Mouse (Mus musculus): ENCODE measurements at regions not wholly inside any gene's neighbourhood (a gene's known extent, or its start where the extent isn't known, plus 50 kb on each side); places are given as distances from the start of the nearest gene placed in this dataset.
A peak's percentile ranks its signal among the peaks of the same experiment; 100 is the strongest.
"Not testable (repeated sequence)": the region's sequence is repeated elsewhere in the genome, so short reads cannot be mapped to it uniquely, and the experiment has no call there.

- no peak for ATAC-seq (replicated peaks in 1 of 2; ENCODE audit: insufficient read depth in 1 of 2, low FRiP score in 2 of 2, low TSS enrichment in 1 of 2, low read depth in 1 of 2, poor library complexity in 2 of 2, severe bottlenecking in 2 of 2)
These were observed 314.5 kb downstream of the Tlr4 start for GRCm38 (mm10) chr4:67141896-67142295.

DNA sequence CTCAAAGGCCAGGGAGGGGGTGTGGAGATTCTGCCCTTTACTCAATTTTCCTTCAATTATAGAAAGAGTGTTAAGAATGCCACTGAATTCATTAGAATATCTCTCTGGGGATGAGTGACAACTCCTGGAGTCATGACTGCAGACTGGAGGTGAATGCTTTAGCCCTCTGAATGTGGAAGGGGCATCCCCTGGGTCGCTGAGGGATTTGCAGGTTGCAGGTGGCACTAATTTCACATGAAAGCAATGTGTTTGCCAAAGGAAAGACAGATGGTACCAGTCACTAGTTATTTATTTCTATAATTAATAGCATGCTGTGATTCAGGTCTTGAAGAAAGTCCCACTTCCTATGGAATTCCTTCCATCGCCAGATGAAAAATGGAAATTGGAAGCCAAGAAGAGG, 321.1 kb downstream of the Tlr4 start:
- ATAC-seq (replicated peaks in 1 of 2; ENCODE audit: insufficient read depth in 1 of 2, low FRiP score in 2 of 2, low TSS enrichment in 1 of 2, low read depth in 1 of 2, poor library complexity in 2 of 2, severe bottlenecking in 2 of 2) = no peak

DNA sequence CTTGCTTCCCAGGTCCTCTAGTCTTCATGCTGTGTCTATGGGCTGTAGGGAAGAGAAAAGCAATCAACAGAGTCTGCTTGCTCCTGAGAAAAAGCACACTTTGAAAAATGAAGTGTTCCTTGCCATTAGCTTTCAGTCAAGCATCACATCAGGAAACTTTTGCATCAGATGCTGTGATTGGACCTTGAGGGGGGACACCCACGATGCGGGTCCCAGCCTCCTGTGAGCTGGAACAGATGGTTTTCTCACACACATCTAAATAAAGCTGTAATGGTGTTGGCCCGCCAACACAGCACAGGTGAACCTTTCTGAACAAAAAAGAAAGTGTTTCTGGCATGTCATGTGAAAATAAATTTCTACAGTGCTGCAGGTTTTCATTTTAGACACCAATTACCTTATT, 335.3 kb downstream of the Tlr4 start:
- no peak for ATAC-seq (replicated peaks in 1 of 2; ENCODE audit: insufficient read depth in 1 of 2, low FRiP score in 2 of 2, low TSS enrichment in 1 of 2, low read depth in 1 of 2, poor library complexity in 2 of 2, severe bottlenecking in 2 of 2)

- ATAC-seq (replicated peaks in 1 of 2; ENCODE audit: insufficient read depth in 1 of 2, low FRiP score in 2 of 2, low TSS enrichment in 1 of 2, low read depth in 1 of 2, poor library complexity in 2 of 2, severe bottlenecking in 2 of 2) = no peak
These were observed 340.3 kb downstream of the Tlr4 start for GRCm38 (mm10) chr4:67167720-67168119.

DNA sequence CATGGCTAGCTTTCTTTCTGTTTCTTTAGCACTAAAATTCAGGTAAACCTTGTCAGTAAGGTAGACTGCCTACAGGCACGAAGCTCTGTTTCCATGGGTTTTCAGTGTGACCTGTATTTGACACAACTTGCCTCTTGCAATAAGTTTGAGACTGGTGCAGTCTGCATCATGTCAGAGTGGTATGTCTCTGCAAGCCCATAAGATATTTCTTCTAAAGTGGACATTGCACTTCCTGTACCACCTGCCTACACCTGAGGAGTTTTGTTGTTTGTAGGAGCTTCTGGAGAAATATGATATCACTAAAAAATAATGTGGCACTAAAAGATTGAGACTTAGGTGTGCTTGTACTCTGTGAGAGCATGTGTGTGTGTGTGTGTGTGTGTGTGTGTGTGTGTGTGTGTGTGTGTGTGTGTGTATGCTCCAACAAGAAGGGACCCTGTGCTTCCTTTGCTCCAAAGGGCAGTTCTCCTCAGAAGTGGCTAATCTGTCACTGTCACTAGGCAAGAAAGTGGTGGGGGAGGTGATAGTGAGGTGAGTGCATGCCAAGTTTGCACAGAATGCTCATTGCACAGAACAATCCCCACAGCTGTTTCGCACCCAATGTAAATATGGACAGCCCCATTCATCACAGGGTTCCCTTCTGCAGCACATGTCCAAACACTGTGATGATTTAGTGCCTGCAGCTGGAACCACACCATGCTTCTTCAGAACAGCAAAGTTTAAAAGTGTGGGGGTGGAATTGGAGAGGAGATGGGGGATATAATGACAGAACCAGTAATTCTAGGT, 360.5 kb downstream of the Tlr4 start:
- ATAC-seq (replicated peaks in 1 of 2; ENCODE audit: insufficient read depth in 1 of 2, low FRiP score in 2 of 2, low TSS enrichment in 1 of 2, low read depth in 1 of 2, poor library complexity in 2 of 2, severe bottlenecking in 2 of 2) = 0 out of 4 replicates have a peak, but pooled peaks have one; percentile 29 to 42

- ATAC-seq (replicated peaks in 1 of 2; ENCODE audit: insufficient read depth in 1 of 2, low FRiP score in 2 of 2, low TSS enrichment in 1 of 2, low read depth in 1 of 2, poor library complexity in 2 of 2, severe bottlenecking in 2 of 2) = peak; percentile 64 to 89; a peak in 3 of 4 replicates
These were observed 363.2 kb downstream of the Tlr4 start for GRCm38 (mm10) chr4:67190536-67190935.

DNA sequence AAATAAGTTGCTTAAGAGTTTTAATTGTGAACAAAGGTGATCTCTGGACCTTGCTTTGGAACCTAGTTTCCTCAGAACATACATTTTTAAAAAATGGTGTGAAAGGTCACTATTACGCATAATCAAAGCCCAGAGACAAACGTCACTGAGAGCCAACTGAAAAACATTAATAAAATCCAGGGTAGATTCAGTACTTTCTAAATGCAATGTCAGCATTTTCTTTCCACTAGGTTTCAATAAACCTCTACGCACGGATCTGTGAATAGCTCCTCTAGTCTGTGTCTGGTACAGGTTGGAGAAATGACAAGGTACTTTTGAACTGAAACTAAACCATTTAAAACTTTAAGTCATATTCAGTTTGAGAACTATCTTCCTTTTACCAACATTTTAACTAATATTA, 367.0 kb downstream of the Tlr4 start:
- ATAC-seq (replicated peaks in 1 of 2; ENCODE audit: insufficient read depth in 1 of 2, low FRiP score in 2 of 2, low TSS enrichment in 1 of 2, low read depth in 1 of 2, poor library complexity in 2 of 2, severe bottlenecking in 2 of 2) = no peak

GRCm38 (mm10) chr4:67196907-67197306, 369.5 kb downstream of the Tlr4 start:
- ATAC-seq (replicated peaks in 1 of 2; ENCODE audit: insufficient read depth in 1 of 2, low FRiP score in 2 of 2, low TSS enrichment in 1 of 2, low read depth in 1 of 2, poor library complexity in 2 of 2, severe bottlenecking in 2 of 2) = peak; percentile 93 to 96

DNA sequence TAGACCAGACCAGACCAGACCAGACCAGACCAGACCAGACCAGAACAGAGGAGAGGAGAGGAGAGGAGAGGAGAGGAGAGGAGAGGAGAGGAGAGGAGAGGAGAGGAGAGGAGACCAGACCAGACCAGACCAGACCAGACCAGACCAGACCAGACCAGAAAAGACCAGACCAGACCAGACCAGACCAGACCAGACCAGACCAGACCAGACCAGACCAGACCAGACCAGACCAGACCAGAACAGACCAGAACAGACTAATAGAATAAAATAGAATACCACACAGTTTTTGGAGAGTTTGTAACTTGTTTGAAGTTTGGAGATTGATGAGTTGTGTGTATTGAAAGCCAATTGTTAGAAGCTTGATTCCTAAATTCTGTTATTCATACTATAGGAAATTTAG, 381.0 kb downstream of the Tlr4 start:
- not testable (repeated sequence) for ATAC-seq (replicated peaks in 1 of 2; ENCODE audit: insufficient read depth in 1 of 2, low FRiP score in 2 of 2, low TSS enrichment in 1 of 2, low read depth in 1 of 2, poor library complexity in 2 of 2, severe bottlenecking in 2 of 2)

DNA sequence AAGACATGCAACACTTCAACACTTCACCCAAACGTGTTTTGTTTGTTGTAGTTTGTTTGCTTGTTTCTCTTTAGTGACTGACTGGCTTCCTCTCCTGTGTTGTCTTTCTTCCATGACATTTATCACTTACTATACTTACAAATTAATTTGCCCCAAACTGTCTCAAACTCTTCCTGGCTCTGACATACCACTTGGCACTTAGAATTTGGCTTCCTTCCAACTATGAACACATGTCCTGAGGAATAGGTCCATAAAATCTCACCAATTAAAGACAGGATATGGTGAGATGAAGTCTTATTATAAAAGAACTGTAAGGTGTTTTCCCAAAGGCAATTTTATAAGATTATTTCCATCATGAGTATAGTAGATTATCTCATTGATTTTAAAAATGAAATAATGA, 386.0 kb downstream of the Tlr4 start:
- no peak for ATAC-seq (replicated peaks in 1 of 2; ENCODE audit: insufficient read depth in 1 of 2, low FRiP score in 2 of 2, low TSS enrichment in 1 of 2, low read depth in 1 of 2, poor library complexity in 2 of 2, severe bottlenecking in 2 of 2)

DNA sequence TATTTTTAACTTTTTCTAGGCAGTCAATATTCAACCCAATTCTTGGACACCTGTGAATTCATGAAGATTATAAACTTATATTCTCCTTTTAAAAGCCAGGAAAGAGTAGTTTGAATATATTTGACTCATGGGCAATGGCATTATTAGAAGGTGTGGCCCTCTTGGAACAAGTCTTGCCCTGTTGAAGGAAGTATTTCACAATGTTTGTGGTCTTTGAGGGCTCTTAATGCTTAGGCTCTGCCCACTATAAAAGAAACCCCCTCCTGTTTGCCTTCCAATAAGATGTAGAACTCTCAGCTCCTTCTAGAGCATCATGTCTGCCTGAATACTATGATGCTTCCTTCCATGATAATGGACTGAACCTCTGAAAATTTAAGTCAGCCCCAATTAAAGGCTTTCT, 397.1 kb downstream of the Tlr4 start:
- 0 out of 4 replicates have a peak, but pooled peaks of 1 of the 2 experiments have one; percentile 49 for ATAC-seq (replicated peaks in 1 of 2; ENCODE audit: insufficient read depth in 1 of 2, low FRiP score in 2 of 2, low TSS enrichment in 1 of 2, low read depth in 1 of 2, poor library complexity in 2 of 2, severe bottlenecking in 2 of 2)

DNA sequence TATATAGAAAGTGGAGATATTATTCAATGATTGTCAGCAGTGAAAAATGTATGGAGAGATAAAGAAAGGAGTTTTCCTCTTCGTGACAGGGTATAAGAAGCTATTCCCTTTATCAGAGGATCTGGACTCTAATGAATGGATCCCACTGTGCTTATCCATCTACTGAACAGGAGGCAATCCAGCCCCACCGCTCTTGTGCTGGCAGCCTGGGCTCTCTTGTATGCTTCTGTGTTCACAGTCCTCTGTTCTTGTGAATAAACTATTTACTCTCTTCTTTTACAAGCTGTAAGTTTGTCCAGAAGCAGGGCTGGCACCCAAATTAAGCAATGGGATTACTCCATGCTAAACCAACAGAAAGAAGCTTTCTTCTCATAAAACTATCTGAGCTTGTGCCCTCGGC, 401.8 kb downstream of the Tlr4 start:
- no peak for ATAC-seq (replicated peaks in 1 of 2; ENCODE audit: insufficient read depth in 1 of 2, low FRiP score in 2 of 2, low TSS enrichment in 1 of 2, low read depth in 1 of 2, poor library complexity in 2 of 2, severe bottlenecking in 2 of 2)

GRCm38 (mm10) chr4:67273553-67273952, 446.2 kb downstream of the Tlr4 start:
- no peak for ATAC-seq (replicated peaks in 1 of 2; ENCODE audit: insufficient read depth in 1 of 2, low FRiP score in 2 of 2, low TSS enrichment in 1 of 2, low read depth in 1 of 2, poor library complexity in 2 of 2, severe bottlenecking in 2 of 2)

GRCm38 (mm10) chr4:67301020-67301419, 473.6 kb downstream of the Tlr4 start:
- ATAC-seq (replicated peaks in 1 of 2; ENCODE audit: insufficient read depth in 1 of 2, low FRiP score in 2 of 2, low TSS enrichment in 1 of 2, low read depth in 1 of 2, poor library complexity in 2 of 2, severe bottlenecking in 2 of 2) = no peak

GRCm38 (mm10) chr4:67301740-67302139, 474.4 kb downstream of the Tlr4 start:
- ATAC-seq (replicated peaks in 1 of 2; ENCODE audit: insufficient read depth in 1 of 2, low FRiP score in 2 of 2, low TSS enrichment in 1 of 2, low read depth in 1 of 2, poor library complexity in 2 of 2, severe bottlenecking in 2 of 2) = no peak

DNA sequence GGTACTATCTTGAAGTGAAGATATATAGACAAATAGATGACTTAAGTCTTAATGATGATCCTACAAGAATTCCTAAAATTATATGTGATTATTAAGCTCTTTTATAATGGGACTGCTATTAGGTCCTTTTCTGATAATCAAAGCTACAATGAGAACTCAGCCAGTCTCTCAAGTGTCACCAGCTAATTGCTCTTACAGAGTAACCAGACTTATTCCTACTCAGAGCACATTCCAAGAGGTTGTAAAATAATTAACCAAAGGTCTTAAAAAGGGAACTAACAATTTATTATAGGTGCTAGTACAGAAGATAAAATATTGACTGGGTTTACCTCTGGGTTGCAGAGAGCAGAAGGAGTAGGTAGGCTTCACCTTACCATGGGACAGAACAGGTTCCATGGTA, 492.7 kb downstream of the Tlr4 start:
- ATAC-seq (replicated peaks in 1 of 2; ENCODE audit: insufficient read depth in 1 of 2, low FRiP score in 2 of 2, low TSS enrichment in 1 of 2, low read depth in 1 of 2, poor library complexity in 2 of 2, severe bottlenecking in 2 of 2) = not testable (repeated sequence)
